In the genomic region with DNA sequence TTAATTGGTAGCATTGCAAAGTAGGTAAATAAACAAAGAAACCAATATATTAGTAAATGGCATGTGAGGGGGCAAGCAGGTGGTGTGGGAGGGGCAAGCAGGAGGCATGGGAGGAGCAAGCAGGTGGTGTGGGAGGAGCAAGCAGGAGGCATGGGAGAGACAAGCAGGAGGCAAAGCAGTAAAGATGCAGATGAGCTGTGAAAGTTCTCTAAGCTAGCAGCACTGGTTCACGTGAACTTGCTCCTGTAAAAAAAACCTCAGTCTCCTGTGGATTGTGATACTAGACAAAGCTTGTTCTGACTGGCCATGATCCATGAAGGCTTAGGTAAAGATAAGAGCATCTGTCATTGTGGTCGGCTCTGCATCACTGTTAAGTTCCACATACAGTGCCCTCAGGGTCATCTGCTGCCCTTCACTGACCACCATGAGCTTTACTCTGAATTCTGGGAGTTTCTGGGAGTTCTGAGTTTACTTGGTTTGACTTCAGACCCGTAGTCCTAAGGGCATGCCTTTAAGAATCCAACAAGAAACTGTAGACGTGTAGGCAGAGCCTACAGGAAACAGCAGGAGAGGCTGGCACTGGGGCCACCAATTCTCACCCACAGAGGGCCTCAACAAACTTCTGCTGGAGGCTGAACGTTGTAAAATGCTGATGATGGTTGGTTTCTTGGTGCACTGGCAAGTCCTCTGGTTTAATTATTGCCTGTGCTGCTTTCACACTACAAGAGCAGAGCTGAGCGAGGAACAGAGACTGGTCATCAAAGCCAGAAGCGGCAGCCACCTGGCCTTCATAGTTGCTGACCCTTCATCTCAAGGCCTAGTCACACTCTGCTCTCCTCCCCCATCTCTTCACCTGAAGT, we compare ENCODE assay signal across 18 mouse cellular contexts.
A peak's percentile ranks its signal among the peaks of the same experiment; 100 is the strongest.
DNase-seq lines count a peak whose midpoint lies in the region; ATAC-seq lines count a peak whose summit lies in the region.
"Had no signal": no experiment of that assay in that cellular context is flagged by ENCODE, and none has a peak within 500 bp of the region (broad histone marks: within the 10 kb centered on the region; RNA-seq: fewer than 3 reads in every experiment).

No protein-coding gene starts in this region.

- no peak overlapping the region for H3K4me3 ChIP-seq in intestine, embryonic 15.5 days (replicated peaks)
- H3K4me3 ChIP-seq in intestine, embryonic 16.5 days (ENCODE audit: low read length), result no peak overlapping the region
- H3K4me3 ChIP-seq in kidney, embryonic 14.5 days (ENCODE audit: low read length), result no peak overlapping the region
- H3K4me3 ChIP-seq: limb, embryonic 15.5 days had no signal

- no peak overlapping the region for H3K9ac ChIP-seq in intestine, embryonic 15.5 days
- H3K9ac ChIP-seq in intestine, embryonic 16.5 days (ENCODE audit: low read depth, low read length), result no peak overlapping the region
- no peak overlapping the region for H3K9ac ChIP-seq in kidney, embryonic 14.5 days (ENCODE audit: low read depth, low read length)
- H3K9ac ChIP-seq: limb, embryonic 15.5 days had no signal

- ATAC-seq in intestine, embryonic 15.5 days, result no peak
- no peak for ATAC-seq in intestine, embryonic 16.5 days
- ATAC-seq in kidney, embryonic 14.5 days (ENCODE audit: low FRiP score, low TSS enrichment), result peak; percentile 20
- peak; percentile 53 for ATAC-seq in megakaryocyte-erythroid progenitor cell, adult 5-6 weeks (replicated peaks; ENCODE audit: low FRiP score, low TSS enrichment, poor library complexity, severe bottlenecking)

- H3K4me2 ChIP-seq in intestine, embryonic 15.5 days (replicated peaks), result no peak overlapping the region
- H3K4me2 ChIP-seq in intestine, embryonic 16.5 days (ENCODE audit: low read depth, low read length), result no peak overlapping the region
- no peak overlapping the region for H3K4me2 ChIP-seq in kidney, embryonic 14.5 days (replicated peaks; ENCODE audit: low read depth, low read length)
- H3K4me2 ChIP-seq: limb, embryonic 15.5 days had no signal

- H3K27ac ChIP-seq in intestine, embryonic 15.5 days, result 0 out of 2 replicates have a peak overlapping the region, but pooled peaks have one; percentile 45
- H3K27ac ChIP-seq in intestine, embryonic 16.5 days (ENCODE audit: low read length), result no peak overlapping the region
- peak overlapping the region; percentile 25; the same call in 1 of the 2 replicates for H3K27ac ChIP-seq in kidney, embryonic 14.5 days (ENCODE audit: low read depth, low read length)
- H3K27ac ChIP-seq: limb, embryonic 15.5 days; macrophage had no signal

- intact Hi-C loops in left cerebral cortex, postnatal 25 days (cut with DNase I), result no loop called here
- intact Hi-C loops in gastrocnemius, postnatal 36 days (cut with DNase I), result no loop called here

- no peaks in the 10 kb centered on the region for H3K27me3 ChIP-seq in intestine, embryonic 15.5 days (replicated peaks)
- no peaks in the 10 kb centered on the region for H3K27me3 ChIP-seq in intestine, embryonic 16.5 days (replicated peaks; ENCODE audit: control insufficient read depth, insufficient read depth, low read length)
- no peaks in the 10 kb centered on the region for H3K27me3 ChIP-seq in kidney, embryonic 14.5 days (ENCODE audit: control insufficient read depth, insufficient read depth, low read length)
- H3K27me3 ChIP-seq: limb, embryonic 15.5 days had no signal

- H3K4me1 ChIP-seq in intestine, embryonic 15.5 days (replicated peaks), result peaks cover 13% of the 10 kb centered on the region
- H3K4me1 ChIP-seq in intestine, embryonic 16.5 days (ENCODE audit: control insufficient read depth, insufficient read depth, low read length), result peaks cover 22% of the 10 kb centered on the region
- H3K4me1 ChIP-seq in kidney, embryonic 14.5 days (ENCODE audit: control insufficient read depth, insufficient read depth, low read length), result peaks cover 45% of the 10 kb centered on the region

- no peaks in the 10 kb centered on the region for H3K36me3 ChIP-seq in intestine, embryonic 15.5 days
- no peaks in the 10 kb centered on the region for H3K36me3 ChIP-seq in intestine, embryonic 16.5 days (ENCODE audit: control insufficient read depth, insufficient read depth, low read length)
- H3K36me3 ChIP-seq in kidney, embryonic 14.5 days (ENCODE audit: control insufficient read depth, insufficient read depth, low read length), result no peaks in the 10 kb centered on the region
- H3K36me3 ChIP-seq: G1E; limb, embryonic 15.5 days had no signal

- H3K9me3 ChIP-seq in intestine, embryonic 15.5 days, result no peaks in the 10 kb centered on the region
- no peaks in the 10 kb centered on the region for H3K9me3 ChIP-seq in intestine, embryonic 16.5 days (ENCODE audit: control insufficient read depth, low read length)
- no peaks in the 10 kb centered on the region for H3K9me3 ChIP-seq in kidney, embryonic 14.5 days (ENCODE audit: control insufficient read depth, low read length)
- H3K9me3 ChIP-seq: G1E; limb, embryonic 15.5 days had no signal

- DNase-seq in R1 (ENCODE audit: low read depth, low spot score), result peak; percentile 50
- DNase-seq in ovary, postnatal 36 days (ENCODE audit: low spot score), result no peak
- no peak for DNase-seq in left cerebral cortex, postnatal 25 days (ENCODE audit: low spot score in 2 of 2)
- no peak for DNase-seq in gastrocnemius, postnatal 36 days
- DNase-seq: B cell, adult 2 months; cerebellum, postnatal 25 days; heart, adult 11 months; heart, postnatal 10 days; layer of hippocampus, postnatal 36 days; lung, adult 2 months; retina, postnatal 1 day had no signal

- WGBS in intestine, embryonic 15.5 days, result 57% methylated on average over 7 of the region's 7 CpGs
- 61% methylated on average over 7 of the region's 7 CpGs for WGBS in intestine, embryonic 16.5 days
- 44% methylated on average over 7 of the region's 7 CpGs for WGBS in kidney, embryonic 14.5 days

Comparison
In these comparisons a context has a peak if more than half of its experiments do, and no peak if none do; other contexts are left out.
1. ATAC-seq: peak in kidney, embryonic 14.5 days (single experiment) and megakaryocyte-erythroid progenitor cell, adult 5-6 weeks (single experiment); none in intestine, embryonic 15.5 days (single experiment) and intestine, embryonic 16.5 days (single experiment).